Mouse (Mus musculus) brain, adult 2 months (tissue): ENCODE data around the gene Gm49403.
A peak's percentile ranks its signal among the peaks of the same experiment; 100 is the strongest.
"Not testable (repeated sequence)": the region's sequence is repeated elsewhere in the genome, so short reads cannot be mapped to it uniquely, and the experiment has no call there.

Experiments used
- DNase-seq: peaks from one replicate; pipeline ENCODE4 v3.0.0; 2011; ENCODE audit warnings: low read depth, low spot score

The Gm49403 gene

GRCm38 (mm10) chr19:8883616-8884015 is at the start of gene Gm49403, which contains the start of gene Lbhd1:
Gene Gm49403 (plus strand): TSS chr19:8883930.
Gene Lbhd1 (plus strand): TSS chr19:8883732.
- no peak for DNase-seq

DNA sequence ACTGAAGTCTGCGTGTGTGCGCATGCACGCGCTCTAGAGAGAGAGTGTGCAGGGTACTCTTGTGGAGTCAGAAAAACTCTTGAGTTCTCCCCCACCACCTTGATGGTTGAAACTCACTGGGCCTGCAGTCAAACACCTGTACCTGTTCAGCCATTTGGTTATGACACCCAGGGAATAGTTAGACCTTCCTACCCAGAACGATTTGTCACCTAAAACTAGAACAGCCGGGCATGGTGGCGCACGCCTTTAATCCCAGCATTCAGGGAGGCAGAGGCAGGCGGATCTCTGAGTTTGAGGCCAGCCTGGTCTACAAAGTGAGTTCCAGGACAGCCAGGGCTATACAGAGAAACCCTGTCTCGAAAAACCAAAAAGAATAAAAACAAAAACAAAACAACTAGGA is 47.4 kb upstream of the Gm49403 start:
- not testable (repeated sequence) for DNase-seq

DNA sequence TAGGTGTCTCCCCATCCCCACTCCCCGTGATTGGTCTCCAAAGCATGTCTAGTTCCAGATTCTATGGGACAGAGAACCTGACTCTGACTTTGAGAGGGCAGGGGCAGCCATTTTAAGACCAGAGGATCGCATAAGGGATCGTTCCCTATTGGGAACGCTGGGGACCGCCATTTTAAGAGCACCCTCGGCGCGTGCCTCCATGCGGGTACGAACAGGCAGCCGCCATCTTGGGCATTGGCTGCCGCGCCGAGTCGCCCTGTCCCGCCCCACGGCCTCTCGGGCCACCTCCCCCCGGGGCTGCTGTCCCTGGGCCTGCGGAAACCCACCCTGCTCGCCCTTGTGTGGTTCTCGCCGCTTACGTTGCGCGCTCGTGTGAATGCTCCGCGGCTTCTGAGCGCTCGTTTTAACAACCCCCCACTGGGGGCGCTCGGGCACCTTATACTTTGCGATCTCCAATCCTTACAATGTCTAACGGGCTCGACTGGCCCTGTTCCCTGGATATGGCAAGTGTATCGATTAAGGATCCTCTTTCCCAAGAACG is 46.4 kb upstream of the Gm49403 start, which contains the start of gene Bscl2:
Gene Bscl2 (plus strand): TSS at position 217 of the 541 bp plus-strand sequence.
- DNase-seq: peak; percentile 92

- DNase-seq: peak; percentile 61
Observed at GRCm38 (mm10) chr19:8838041-8838730, 45.5 kb upstream of the Gm49403 start.

- peak; percentile 99 for DNase-seq
Observed at GRCm38 (mm10) chr19:8839103-8839907, 44.4 kb upstream of the Gm49403 start, which contains the start of gene Gng3. Gene Gng3 (minus strand): TSS chr19:8839194.

- DNase-seq: peak; percentile 93
Observed at GRCm38 (mm10) chr19:8839908-8840791, 43.6 kb upstream of the Gm49403 start.

GRCm38 (mm10) chr19:8841012-8841411 is 42.7 kb upstream of the Gm49403 start:
- no peak for DNase-seq

DNA sequence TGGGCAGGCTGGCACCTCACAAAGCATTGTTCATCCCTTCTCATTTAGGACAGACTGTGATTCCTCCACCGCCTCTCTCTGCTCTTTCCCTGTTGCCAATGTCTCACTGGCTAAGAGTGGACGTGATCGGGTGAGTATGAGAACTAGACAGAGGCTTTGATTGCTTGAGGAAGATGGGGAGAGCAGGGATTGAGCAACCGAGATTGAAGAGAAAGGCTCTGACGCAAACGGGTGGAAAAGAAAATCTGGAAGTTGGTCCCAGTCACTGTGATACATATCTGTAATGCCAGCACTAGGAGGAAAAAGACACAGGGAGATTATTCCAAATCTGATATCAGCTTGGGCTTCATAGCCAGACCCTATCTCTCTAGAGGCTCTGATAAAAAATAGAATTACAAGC is 40.8 kb upstream of the Gm49403 start:
- DNase-seq: no peak

- DNase-seq: peak; percentile 87
Observed at GRCm38 (mm10) chr19:8844371-8845129, 39.2 kb upstream of the Gm49403 start.

DNA sequence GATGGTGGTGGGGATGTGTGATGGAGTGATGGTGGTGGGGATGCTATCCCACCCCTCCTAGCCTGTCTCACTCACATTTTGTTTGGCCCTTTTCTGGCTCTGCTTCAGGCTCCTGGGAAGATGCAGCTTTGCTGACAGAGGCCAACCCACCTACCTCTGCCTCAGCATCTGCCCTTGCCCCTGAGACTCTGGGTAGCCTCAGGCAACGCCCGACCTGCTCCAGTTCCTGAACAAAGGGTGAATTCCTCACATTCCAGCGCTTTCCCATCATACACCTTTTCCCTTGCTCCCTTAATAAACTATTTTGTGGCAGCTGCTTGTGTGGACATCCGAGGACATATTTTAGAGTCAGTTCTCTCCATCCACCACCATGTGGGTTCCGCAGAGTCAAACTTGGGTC is 35.4 kb upstream of the Gm49403 start:
- no peak for DNase-seq

- DNase-seq: peak; percentile 75
Observed at GRCm38 (mm10) chr19:8850402-8850901, 33.3 kb upstream of the Gm49403 start, which contains the start of gene Lrrn4cl. Gene Lrrn4cl (plus strand): TSS chr19:8850768.

DNA sequence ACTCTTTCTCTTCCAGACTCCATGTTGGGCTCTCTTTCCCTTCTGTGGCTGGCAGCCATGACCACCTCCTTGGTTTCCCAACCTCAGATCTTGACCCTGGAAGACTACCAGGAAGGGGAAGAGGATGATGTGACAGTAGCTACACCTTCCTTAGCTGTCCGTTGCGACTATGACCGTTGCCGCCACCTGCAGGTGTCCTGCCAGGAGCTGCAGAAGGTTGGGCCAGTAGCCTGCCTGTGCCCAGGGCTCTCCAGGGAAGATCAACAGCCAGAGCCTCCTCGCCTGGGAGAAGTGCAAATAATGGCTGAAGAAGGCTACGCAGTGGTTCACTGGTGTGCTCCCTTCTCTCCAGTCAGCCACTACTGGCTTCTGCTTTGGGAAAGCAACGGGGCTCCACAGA is 32.1 kb upstream of the Gm49403 start:
- DNase-seq: no peak

- no peak for DNase-seq
Observed at GRCm38 (mm10) chr19:8852236-8852928, 31.3 kb upstream of the Gm49403 start.

DNA sequence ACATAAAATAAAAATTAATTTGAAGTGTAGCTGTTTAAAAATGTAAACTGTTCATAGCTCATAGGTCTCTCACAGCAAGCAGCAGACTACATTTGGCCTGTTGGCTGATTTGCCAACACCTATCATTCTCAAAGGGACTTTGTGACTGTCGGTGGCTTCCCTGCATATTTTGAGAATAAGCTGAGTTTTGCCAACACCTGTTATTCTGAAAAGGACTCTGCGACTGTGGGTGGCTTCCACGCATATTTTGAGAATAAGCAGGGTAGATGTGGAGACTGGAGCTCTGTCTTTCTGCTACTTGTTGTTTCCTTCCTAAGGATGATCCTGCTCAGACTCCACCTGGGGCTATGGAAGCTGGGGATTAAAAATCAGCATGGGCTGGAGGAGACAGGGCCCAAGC is 30.6 kb upstream of the Gm49403 start:
- peak; percentile 60 for DNase-seq

DNA sequence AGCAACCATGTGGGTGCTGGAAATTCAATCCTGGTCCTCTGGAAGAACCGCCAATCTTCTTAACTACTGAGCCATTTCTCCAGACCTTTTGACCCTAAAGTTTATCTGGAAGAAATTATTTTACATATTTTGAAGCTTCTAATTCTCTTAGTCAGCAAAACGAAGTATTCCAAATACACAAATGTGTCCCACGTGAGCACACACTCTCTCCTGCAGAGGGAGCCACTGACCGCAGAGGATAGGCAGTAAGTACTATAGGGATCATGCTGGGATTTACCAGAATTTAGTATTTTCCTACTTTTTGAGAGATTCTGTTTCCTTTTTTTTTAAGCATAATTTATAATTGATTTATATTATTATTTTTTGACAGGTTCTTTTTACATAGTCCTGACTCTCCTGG is 26.0 kb upstream of the Gm49403 start:
- DNase-seq: peak; percentile 76

GRCm38 (mm10) chr19:8859018-8859417 is 24.7 kb upstream of the Gm49403 start:
- DNase-seq: peak; percentile 35

DNA sequence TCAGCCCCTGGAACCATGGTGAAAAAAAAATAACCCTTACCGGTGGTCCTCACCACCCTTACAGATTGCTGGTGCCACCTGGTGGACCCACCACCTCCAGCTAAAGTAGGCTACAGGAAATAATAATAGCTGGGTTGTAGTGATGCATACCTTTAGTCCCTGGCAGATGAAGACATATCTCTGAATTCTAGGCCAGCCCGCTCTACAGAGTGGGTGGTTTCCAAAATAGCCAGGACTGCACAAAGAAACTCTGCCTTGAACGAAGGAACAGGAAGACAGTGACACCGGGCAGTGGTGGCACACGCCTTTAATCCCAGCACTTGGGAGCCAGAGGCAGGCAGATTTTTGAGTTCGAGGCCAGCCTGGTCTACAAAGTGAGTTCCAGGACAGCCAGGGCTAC is 19.5 kb upstream of the Gm49403 start:
- DNase-seq: peak; percentile 54

DNA sequence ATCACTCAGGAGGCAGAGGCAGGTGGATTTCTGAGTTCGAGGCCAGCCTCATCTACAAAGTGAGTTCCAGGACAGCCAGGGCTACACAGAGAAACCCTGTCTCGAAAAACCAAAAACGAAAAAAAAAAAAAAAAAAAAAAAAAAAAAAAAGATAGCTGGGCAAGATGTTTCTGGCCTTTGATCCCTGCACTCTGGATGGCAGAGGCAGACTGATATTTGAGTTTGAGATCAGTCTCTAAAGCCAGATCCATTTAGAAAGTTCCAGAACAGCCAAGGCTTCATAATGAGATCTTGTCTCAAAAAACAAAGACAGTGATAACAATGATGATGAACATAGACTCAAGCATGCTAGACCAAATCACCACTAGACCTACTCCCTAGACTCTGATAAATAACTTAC is 13.3 kb upstream of the Gm49403 start:
- DNase-seq: not testable (repeated sequence)

- DNase-seq: no peak
Observed at GRCm38 (mm10) chr19:8870838-8871237, 12.9 kb upstream of the Gm49403 start.
